Mouse (Mus musculus) thymus, postnatal 4 days (tissue): ENCODE results near the gene Car10.

Source experiments
- DNase-seq: peaks from one replicate; pipeline ENCODE4 v3.0.0; 2021

Gene Car10

DNA sequence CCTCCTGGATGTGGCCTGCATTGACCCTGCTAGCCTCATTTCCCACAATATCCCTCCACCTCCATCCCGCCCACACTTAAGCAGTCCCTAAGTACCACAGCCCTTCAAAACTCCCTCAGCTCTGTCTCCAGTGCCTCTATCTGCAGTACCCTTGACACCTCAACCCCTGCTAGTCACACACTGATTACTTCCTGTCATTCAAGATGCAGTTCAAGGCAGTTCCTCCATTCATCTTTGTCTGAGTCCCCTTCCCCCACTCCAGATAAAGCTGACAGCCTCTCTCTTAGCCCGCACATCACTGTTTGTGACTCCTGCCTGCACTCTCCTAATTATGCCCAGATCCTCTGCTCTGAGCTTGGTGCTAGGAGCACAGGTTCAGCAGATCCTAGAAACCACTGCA, 496.2 kb downstream of the Car10 start:
- DNase-seq = no peak

DNA sequence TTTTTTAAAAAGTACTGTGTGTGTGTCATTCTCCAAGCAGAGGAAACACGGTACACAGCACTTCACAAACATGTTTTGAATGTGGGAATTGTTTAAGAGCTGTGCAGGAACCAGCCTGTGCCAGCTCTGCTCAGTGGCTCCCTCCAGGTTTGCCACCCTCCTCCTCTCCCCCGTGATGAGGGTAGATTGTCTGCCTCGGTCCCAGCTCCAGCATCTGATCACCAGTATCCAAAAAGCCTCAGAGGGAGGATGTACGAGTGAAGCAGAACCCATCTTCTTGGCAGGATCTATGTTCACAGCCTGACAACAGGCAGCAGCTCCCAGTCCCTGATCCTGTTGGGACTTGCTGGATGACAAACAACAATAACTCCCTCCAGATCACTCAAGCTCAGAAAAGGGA, 500.3 kb downstream of the Car10 start:
- no peak for DNase-seq

DNA sequence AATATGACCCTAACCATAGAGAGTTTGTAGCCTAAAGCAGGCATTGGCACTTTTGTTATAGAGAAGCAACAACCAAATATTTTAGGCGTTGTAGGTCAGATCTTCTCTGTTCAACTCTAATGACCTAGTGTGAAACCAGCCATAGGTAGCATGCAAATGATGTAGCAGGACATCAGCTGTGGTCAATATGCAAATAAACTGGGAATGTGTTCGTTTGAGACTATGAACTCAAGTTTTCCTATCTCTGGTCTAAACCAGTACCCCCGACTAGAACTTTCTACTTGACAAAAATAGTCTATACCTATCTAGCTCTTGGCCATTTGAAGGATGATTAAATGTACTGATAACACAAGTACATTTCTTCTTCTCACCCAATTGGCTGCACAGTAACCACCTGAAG, 501.9 kb downstream of the Car10 start:
- DNase-seq = no peak

DNA sequence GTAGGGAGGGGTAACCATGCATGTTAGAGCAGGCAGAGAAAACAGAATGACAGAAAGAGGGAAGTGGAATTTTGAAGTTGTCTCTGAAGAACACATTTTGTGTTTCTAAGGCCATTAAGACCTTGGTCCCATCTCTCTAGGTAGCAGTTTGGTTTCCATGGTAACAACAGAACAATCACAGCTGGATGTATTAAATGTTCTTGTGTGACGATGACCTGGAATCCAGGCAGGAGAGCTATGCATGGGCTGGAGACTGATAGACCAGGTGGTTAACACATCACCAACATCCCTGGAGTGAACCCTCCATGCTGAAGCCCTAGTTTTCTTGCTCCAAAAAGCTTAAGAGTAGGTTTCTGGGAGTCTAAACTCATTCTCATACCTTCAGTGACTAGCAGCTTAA, 505.7 kb downstream of the Car10 start:
- no peak for DNase-seq

DNA sequence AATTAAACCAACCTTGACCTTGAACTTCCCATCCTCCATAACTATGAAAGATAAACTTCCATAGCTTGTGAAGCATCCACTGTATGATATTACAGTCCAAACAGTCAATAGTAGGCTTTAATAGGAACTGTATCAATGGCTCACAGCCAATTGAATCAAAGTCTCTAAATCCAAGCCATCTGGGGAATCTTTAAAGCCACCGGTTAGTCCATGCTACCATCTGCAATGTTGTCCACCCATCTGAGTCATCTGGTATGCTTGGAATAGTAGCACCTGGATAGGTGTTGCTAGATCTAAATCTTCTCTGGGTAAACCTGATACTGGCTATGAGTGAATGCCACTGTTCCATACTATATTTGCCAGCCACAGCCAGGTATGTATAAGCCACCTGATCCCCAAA, 509.3 kb downstream of the Car10 start:
- DNase-seq = no peak

DNA sequence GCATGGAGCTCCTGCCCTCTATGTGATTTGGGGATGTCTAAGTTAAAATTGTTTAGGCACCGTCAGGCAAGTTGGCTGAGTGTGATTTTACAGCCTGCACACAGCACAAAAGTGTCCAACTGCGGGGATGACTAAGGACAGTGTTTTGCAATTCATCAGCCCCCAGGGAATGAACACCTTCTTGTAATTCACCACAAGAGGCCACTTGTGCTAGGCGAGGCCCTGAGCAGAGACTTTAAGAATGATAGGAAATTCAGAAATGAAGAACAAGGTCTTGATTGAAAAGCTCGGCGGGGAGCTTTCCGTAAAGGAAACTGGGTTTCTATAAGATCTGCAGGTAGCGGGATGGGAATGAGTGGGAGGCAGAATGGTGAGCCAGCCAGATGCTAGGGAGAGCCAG, 510.9 kb downstream of the Car10 start:
- no peak for DNase-seq

DNA sequence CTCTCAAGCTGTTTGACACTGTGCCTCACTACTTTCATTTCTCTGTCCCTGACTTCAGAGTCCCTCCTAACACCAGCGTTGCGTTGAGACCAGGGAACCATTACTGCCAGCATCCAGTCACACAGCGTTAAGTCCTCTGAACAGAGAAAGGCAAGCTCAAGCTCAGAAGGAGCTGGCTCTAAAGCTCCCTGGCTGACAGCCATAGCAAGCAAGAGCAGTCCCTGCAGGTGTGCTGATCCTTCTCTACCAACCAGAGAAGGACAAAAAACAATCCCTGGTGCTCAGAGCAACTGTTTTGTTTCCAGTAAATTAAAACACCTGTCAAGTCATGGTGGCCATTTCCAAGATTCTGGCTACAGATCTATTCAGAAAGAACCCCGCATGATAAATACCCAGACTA, 514.2 kb downstream of the Car10 start:
- DNase-seq = no peak

DNA sequence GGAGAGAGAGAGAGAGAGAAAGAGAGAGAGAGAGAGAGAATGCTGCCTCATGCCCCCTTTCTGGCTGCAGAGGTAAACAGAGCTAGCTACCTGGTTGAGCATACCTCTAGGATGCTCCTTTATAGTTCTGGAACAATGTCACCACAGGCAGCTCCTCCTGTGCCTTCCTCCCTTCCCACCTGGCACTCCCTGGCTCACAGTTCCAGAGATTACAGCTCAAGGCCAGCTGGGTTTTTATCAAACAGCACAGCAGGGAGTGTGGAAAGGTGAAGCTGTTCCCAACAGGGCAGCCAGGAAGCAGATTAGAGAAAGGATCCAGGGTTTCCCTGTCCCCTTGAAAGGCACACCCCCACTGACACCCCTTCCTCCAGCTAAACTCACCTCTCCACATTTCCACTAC, 517.0 kb downstream of the Car10 start:
- no peak for DNase-seq

DNA sequence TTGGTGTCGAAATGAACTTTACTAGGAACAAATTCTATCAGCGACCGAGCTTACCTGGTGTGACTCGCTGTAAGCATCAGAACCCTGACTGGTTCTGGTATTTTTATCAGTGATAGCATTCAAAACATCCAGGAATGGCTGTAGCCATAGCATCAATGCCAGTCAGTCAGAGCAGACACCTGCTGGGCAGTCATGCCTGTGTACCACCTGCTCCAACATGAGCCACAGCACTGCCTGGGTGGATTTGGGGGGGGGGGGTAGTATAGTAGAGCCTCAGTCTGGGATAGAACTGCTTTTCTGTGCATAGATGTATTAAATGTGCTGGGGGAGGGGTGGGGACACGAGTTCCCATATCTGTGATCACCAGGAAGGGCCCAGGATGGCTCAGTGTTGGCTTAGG, 525.8 kb downstream of the Car10 start:
- DNase-seq = no peak

DNA sequence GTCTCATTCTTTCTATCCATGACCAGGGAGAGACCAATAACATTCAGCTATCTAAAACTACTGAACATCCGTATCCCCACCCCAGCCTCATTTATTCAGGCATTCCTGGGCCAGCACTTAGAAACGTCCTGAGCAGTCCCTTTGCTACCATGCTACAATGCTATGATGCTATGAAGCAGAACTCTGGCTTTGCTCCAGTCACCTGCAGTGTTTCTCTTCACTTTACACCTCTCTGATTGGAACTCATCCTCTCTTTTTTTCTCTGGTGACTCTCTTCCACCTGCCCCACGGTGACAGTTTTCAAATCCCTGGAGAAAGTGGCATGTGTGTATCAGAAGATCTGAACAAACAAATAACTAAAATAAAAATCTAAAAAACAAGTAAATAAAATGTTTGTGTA, 541.6 kb downstream of the Car10 start:
- no peak for DNase-seq

DNA sequence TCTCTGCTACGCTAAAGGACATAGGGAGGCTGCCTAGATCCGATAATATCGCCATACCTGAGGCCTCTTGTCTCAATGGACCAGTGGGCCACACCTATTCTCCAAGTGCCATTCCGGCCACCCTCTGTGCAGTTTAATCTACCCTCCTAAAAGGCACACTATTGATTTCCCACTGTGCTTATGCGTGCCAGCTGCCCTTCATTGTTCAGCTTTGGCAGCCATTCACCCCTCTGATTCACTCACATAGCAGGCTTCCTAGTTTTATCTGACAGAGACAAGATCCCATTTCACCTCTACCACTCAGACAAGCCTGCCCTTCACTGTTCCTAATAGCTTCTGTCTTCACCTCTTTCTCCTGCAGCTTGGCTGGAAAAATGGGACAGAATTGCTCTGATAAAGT, 543.1 kb downstream of the Car10 start:
- DNase-seq = no peak

DNA sequence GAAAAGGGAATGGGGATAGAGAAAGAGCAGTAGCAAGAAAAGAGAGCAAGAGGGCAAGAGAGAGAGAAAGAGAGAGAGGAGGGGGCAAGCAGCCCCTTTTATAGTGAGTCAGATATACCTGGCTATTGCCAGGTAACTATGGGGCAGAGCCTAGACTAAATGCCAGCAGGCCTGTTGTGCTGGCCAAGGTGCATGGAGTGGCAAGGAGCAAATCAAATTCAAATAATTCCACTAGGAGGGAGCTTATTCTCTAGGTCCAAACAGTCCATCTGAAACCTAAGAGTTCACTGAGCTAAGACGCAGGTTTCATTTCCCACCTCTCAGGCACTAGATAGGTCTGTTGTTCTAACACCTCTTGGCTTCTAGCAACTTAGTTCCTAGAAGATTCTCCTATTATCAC, 544.5 kb downstream of the Car10 start:
- DNase-seq = no peak

DNA sequence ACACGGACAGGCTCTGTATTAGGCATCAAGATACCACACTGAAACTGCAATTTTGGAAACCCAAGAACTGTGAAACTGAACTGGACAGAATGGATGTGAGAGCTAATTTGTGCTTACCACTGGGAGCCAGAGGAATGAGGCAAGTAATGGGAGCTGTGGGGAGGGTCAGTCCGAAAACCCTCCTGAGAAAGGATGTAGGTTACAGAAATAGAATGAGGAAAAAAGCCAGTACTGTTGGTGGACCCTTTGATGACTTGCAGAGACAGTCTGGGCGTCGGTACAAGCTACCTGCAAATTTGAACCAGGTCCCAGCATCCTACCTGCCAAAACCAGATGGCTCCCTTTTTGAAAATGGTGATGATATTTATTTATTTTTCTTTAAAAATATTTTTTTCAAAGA, 545.2 kb downstream of the Car10 start:
- no peak for DNase-seq

DNA sequence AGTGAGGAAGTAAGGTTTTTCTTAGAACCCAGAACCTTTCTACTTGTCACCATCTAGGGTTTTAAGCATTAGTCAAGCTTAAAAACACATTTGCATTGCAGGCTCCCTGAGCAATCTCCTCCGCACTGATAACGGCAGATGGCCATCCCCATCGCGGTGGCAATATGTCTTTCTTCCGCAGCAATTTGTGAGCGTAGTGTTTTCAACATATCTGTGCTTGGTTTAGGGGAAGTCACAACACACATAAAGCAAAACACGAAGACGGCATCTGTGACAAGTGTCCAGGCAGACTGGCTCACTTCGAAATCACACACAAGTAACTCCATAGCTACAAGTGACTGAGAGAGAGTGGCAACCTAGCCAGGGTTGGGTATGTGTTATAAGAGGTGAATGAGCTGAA, 545.6 kb downstream of the Car10 start:
- DNase-seq = no peak

DNA sequence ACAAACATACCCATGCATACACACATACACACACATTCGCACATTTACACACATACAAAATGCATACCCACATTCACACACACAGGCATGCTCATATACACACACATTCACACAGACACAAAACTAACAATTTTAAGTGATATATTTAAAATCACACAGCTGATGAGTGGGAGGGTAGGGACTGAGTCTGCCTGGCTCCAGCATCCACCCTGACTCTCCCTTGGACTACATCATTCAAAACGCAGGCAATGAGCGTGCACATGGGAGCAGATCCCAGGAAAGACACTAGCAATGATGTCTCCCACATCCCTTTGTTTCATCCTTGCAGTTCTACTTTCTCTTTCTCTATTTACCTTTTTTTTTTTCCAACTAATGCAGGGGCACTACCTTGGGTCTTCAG, 548.4 kb downstream of the Car10 start:
- no peak for DNase-seq
